Mouse (Mus musculus) ES-E14 (cell line): ENCODE measurements around the gene Atp2c2. TPM values are rescaled to one million over a fixed set of nuclear protein-coding genes. Genes with fewer than 3 reads are reported as not detected.

Experiments used
- DNase-seq: peaks from one replicate; pipeline ENCODE4 v3.0.0-alpha.2; 2013; ENCODE audit warnings: low read depth, low spot score
- H3K27ac ChIP-seq: 2 replicates; pipeline ENCODE4 v1.5.1; 2012; ENCODE audit warnings: low read depth, mild to moderate bottlenecking, low read length, moderate library complexity, mixed read lengths; ENCODE audit not compliant: poor library complexity, insufficient read depth, severe bottlenecking
- H3K36me3 ChIP-seq: 2 replicates; pipeline ENCODE4 v1.6.1; 2012; ENCODE audit warnings: mild to moderate bottlenecking, low read length, moderate library complexity, mixed read lengths; ENCODE audit not compliant: control insufficient read depth, poor library complexity, insufficient read depth, severe bottlenecking
- H3K4me1 ChIP-seq, 2 experiments: fragments of 150-350 bp in 1 of 2; sonication (generic) in 1 of 2; 2 replicates each; pipeline ENCODE4 v1.6.1; 2012; ENCODE audit warnings: low read length in 2 of 2, mild to moderate bottlenecking in 1 of 2, mixed read lengths in 1 of 2; ENCODE audit not compliant: control insufficient read depth in 2 of 2, insufficient read depth in 2 of 2, poor library complexity in 1 of 2
- H3K4me3 ChIP-seq, 2 experiments: fragments of 150-350 bp in 1 of 2; sonication (generic) in 1 of 2; 2 replicates each; pipeline ENCODE4 v1.5.1; 2012; ENCODE audit warnings: low read length in 2 of 2, low read depth in 1 of 2, mild to moderate bottlenecking in 1 of 2, mixed read lengths in 1 of 2; ENCODE audit not compliant: insufficient read depth in 1 of 2, poor library complexity in 1 of 2, severe bottlenecking in 1 of 2
- H3K9ac ChIP-seq: 2 replicates; pipeline ENCODE4 v1.6.1; 2012; ENCODE audit warnings: low read depth, mild to moderate bottlenecking, low read length, mixed read lengths; ENCODE audit not compliant: poor library complexity, insufficient read depth, severe bottlenecking
- H3K9me3 ChIP-seq: fragments of 150-350 bp; sonication (generic); 2 replicates; pipeline ENCODE4 v1.6.1; 2012; ENCODE audit warnings: low read depth, mild to moderate bottlenecking, low read length; ENCODE audit not compliant: control insufficient read depth, insufficient read depth
- CHD2 ChIP-seq: IDR thresholded peaks from 2 replicates; pipeline ENCODE4 v1.6.1; 2014; ENCODE audit warnings: mild to moderate bottlenecking, low read depth, low read length, inconsistent platforms
- HCFC1 ChIP-seq: IDR thresholded peaks from 2 replicates; pipeline ENCODE4 v1.6.1; 2012; ENCODE audit warnings: low read length, inconsistent platforms, borderline replicate concordance; ENCODE audit not compliant: insufficient read depth
- MAFK ChIP-seq: IDR thresholded peaks from 2 replicates; pipeline ENCODE4 v1.6.1; 2014; ENCODE audit warnings: mild to moderate bottlenecking, low read depth, low read length, inconsistent platforms; ENCODE audit not compliant: insufficient read depth
- ZC3H11A ChIP-seq: IDR thresholded peaks from 2 replicates; pipeline ENCODE4 v1.6.1; 2012; ENCODE audit warnings: low read depth, mild to moderate bottlenecking, inconsistent platforms, low read length, borderline replicate concordance
- ZNF384 ChIP-seq: IDR thresholded peaks from 2 replicates; pipeline ENCODE4 v1.6.1; 2012; ENCODE audit warnings: low read depth, low read length, inconsistent platforms
- in situ Hi-C, 2 experiments: fragments of 600-800 bp; cut with MboI; formaldehyde crosslinking; loops; one replicate each; pipeline ENCODE4 v1.15.1; 2025; ENCODE audit warnings: low sequenced_read_pairs in 2 of 2, inconsistent platforms in 1 of 2; ENCODE audit not compliant: unreplicated experiment in 2 of 2
- total RNA-seq: library from RNA; depleted of rRNA; stranded (reverse); fragments of 300-350 nt; gene quantifications from 2 replicates; pipeline ENCODE4 v1.2.3, GENCODE M21; 2012

Gene Atp2c2
- total RNA-seq, 1 experiment = 0.80 TPM

- Histone ChIP-seq H3K4me1 (peaks cover 0 to 3% of the 10 kb centered on the region in 2 experiments; a peak in 1 of 4 replicates), H3K9me3 (no peaks in the 10 kb centered on the region), H3K36me3 (no peaks in the 10 kb centered on the region), H3K9ac (no peak overlapping the region), H3K4me3 (no peak overlapping the region), H3K27ac (no peak overlapping the region)
- no peak for TF ChIP-seq CHD2
- no peak for TF ChIP-seq MAFK
- in situ Hi-C loops = no loop called here
- DNase-seq = no peak
These were observed 40.8 kb downstream of the Atp2c2 start for GRCm38 (mm10) chr8:119740634-119741033.

GRCm38 (mm10) chr8:119742409-119742808, 42.6 kb downstream of the Atp2c2 start:
- Histone ChIP-seq H3K9ac (no peak overlapping the region), H3K9me3 (no peaks in the 10 kb centered on the region), H3K27ac (no peak overlapping the region), H3K36me3 (no peaks in the 10 kb centered on the region), H3K4me1 (peaks cover 0 to 3% of the 10 kb centered on the region in 2 experiments; a peak in 1 of 4 replicates), H3K4me3 (no peak overlapping the region)
- DNase-seq = no peak
- TF ChIP-seq ZC3H11A (no peak), ZNF384 (no peak), CHD2 (no peak), MAFK (no peak), HCFC1 (no peak)
- in situ Hi-C loops = no loop called here

GRCm38 (mm10) chr8:119743291-119744026, 43.6 kb downstream of the Atp2c2 start:
- Histone ChIP-seq H3K4me3 (no peak overlapping the region), H3K9ac (no peak overlapping the region), H3K4me1 (peaks cover 0 to under 1% of the 10 kb centered on the region in 2 experiments; a peak in 1 of 4 replicates), H3K27ac (no peak overlapping the region), H3K9me3 (no peaks in the 10 kb centered on the region), H3K36me3 (no peaks in the 10 kb centered on the region)
- in situ Hi-C loops = no loop called here
- no peak for TF ChIP-seq MAFK
- TF ChIP-seq HCFC1 = no peak
- TF ChIP-seq ZC3H11A = peak; percentile 13; the same call in 1 of the 2 replicates
- DNase-seq = peak; percentile 60

- H3K36me3 ChIP-seq = no peaks in the 10 kb centered on the region
- H3K9ac ChIP-seq = no peak overlapping the region
- H3K4me1 ChIP-seq = no peaks in the 10 kb centered on the region
- in situ Hi-C loops = no loop called here
- DNase-seq = no peak
- no peak overlapping the region for H3K27ac ChIP-seq
- no peaks in the 10 kb centered on the region for H3K9me3 ChIP-seq
- H3K4me3 ChIP-seq = no peak overlapping the region
- TF ChIP-seq HCFC1 (no peak), CHD2 (no peak), ZNF384 (no peak), ZC3H11A (no peak), MAFK (no peak)
These were observed 44.8 kb downstream of the Atp2c2 start for GRCm38 (mm10) chr8:119744604-119745003.
